In genomic region chr5:142113210-142114175, GRCm38 (mm10) we compare ENCODE assay signal across 13 mouse cellular contexts.
DNase-seq lines count a peak whose midpoint lies in the region; ATAC-seq lines count a peak whose summit lies in the region.
"Had no signal": no experiment of that assay in that cellular context is flagged by ENCODE, and none has a peak within 500 bp of the region (broad histone marks: within the 10 kb centered on the region; RNA-seq: fewer than 3 reads in every experiment).

No protein-coding gene starts in this region.

- H3K4me2 ChIP-seq in neural tube, embryonic 15.5 days = no peak overlapping the region
- H3K4me2 ChIP-seq in hindbrain, embryonic 13.5 days = no peak overlapping the region
- H3K4me2 ChIP-seq in midbrain, embryonic 14.5 days (ENCODE audit: low read length) = no peak overlapping the region
- H3K4me2 ChIP-seq: heart, embryonic 15.5 days; liver, embryonic 15.5 days had no signal

- H3K9ac ChIP-seq in neural tube, embryonic 15.5 days (replicated peaks) = no peak overlapping the region
- H3K9ac ChIP-seq in hindbrain, embryonic 13.5 days = no peak overlapping the region; the same call in 1 of the 2 replicates
- H3K9ac ChIP-seq in midbrain, embryonic 14.5 days (replicated peaks; ENCODE audit: low read length) = no peak overlapping the region
- H3K9ac ChIP-seq: heart, embryonic 15.5 days; liver, embryonic 15.5 days had no signal

- no peaks in the 10 kb centered on the region for H3K36me3 ChIP-seq in neural tube, embryonic 15.5 days
- H3K36me3 ChIP-seq in hindbrain, embryonic 13.5 days = no peaks in the 10 kb centered on the region
- H3K36me3 ChIP-seq in midbrain, embryonic 14.5 days (ENCODE audit: control insufficient read depth, insufficient read depth, low read length) = no peaks in the 10 kb centered on the region
- H3K36me3 ChIP-seq: heart, embryonic 15.5 days; liver, embryonic 15.5 days had no signal

- WGBS in neural tube, embryonic 15.5 days = 19% methylated on average over 18 of the region's 18 CpGs
- 14% methylated on average over 18 of the region's 18 CpGs for WGBS in hindbrain, embryonic 13.5 days
- 8% methylated on average over 18 of the region's 18 CpGs for WGBS in midbrain, embryonic 14.5 days

- peaks cover 14% of the 10 kb centered on the region for H3K4me1 ChIP-seq in neural tube, embryonic 15.5 days
- H3K4me1 ChIP-seq in hindbrain, embryonic 13.5 days (replicated peaks) = peaks cover 20% of the 10 kb centered on the region
- peaks cover 19% of the 10 kb centered on the region for H3K4me1 ChIP-seq in midbrain, embryonic 14.5 days (ENCODE audit: control insufficient read depth, insufficient read depth, low read length)
- H3K4me1 ChIP-seq: heart, embryonic 15.5 days; liver, embryonic 15.5 days had no signal

- H3K9me3 ChIP-seq in neural tube, embryonic 15.5 days (replicated peaks) = no peaks in the 10 kb centered on the region
- peaks cover 3% of the 10 kb centered on the region; the same call in 1 of the 2 replicates for H3K9me3 ChIP-seq in hindbrain, embryonic 13.5 days
- no peaks in the 10 kb centered on the region for H3K9me3 ChIP-seq in midbrain, embryonic 14.5 days (ENCODE audit: control insufficient read depth, low read length)
- H3K9me3 ChIP-seq: heart, embryonic 15.5 days; liver, embryonic 15.5 days had no signal

- DNase-seq in neural tube, embryonic 10.5 days (ENCODE audit: extremely low spot score, low spot score) = peak; percentile 44
- peak; percentile 70 for DNase-seq in midbrain, embryonic 14.5 days
- no peak for DNase-seq in cerebellum, adult 9-10 months
- no peak for DNase-seq in urinary bladder, postnatal 10 days (ENCODE audit: low spot score)
- no peak for DNase-seq in thymus, adult 18-20 months
- DNase-seq: layer of hippocampus, adult 9-11 months; thymus, postnatal 25 days had no signal

- no peak overlapping the region for H3K4me3 ChIP-seq in neural tube, embryonic 15.5 days (replicated peaks)
- H3K4me3 ChIP-seq in hindbrain, embryonic 13.5 days = no peak overlapping the region
- no peak overlapping the region for H3K4me3 ChIP-seq in midbrain, embryonic 14.5 days (replicated peaks; ENCODE audit: low read depth, low read length)
- H3K4me3 ChIP-seq: heart, embryonic 15.5 days; liver, embryonic 15.5 days had no signal

- no peaks in the 10 kb centered on the region for H3K27me3 ChIP-seq in neural tube, embryonic 15.5 days (replicated peaks)
- H3K27me3 ChIP-seq in hindbrain, embryonic 13.5 days = peaks cover 36% of the 10 kb centered on the region
- H3K27me3 ChIP-seq in midbrain, embryonic 14.5 days (ENCODE audit: control insufficient read depth, insufficient read depth, low read length) = no peaks in the 10 kb centered on the region
- H3K27me3 ChIP-seq: heart, embryonic 15.5 days; liver, embryonic 15.5 days had no signal

- ATAC-seq in neural tube, embryonic 15.5 days (ENCODE audit: low FRiP score) = no peak
- peak; percentile 81 for ATAC-seq in hindbrain, embryonic 13.5 days (ENCODE audit: low FRiP score)
- peak; percentile 78 for ATAC-seq in midbrain, embryonic 14.5 days (ENCODE audit: low FRiP score, low TSS enrichment)
- ATAC-seq: inflammation-experienced regulatory T-cells, adult 6 months had no signal

- H3K27ac ChIP-seq in neural tube, embryonic 15.5 days (replicated peaks) = no peak overlapping the region
- H3K27ac ChIP-seq in hindbrain, embryonic 13.5 days = peak overlapping the region; percentile 49
- H3K27ac ChIP-seq in midbrain, embryonic 14.5 days (replicated peaks; ENCODE audit: low read depth, low read length) = peak overlapping the region; percentile 57
- H3K27ac ChIP-seq: heart, embryonic 15.5 days; kidney, postnatal 0 days; liver, embryonic 15.5 days had no signal

Comparison
In these comparisons a context has a peak if more than half of its experiments do, and no peak if none do; other contexts are left out.
1. DNase-seq: peak in neural tube, embryonic 10.5 days (single experiment) and midbrain, embryonic 14.5 days (single experiment); none in cerebellum, adult 9-10 months (single experiment), urinary bladder, postnatal 10 days (single experiment) and thymus, adult 18-20 months (0 of 2).